Mouse (Mus musculus) cerebellum, postnatal 4 days (tissue): ENCODE results near the gene Sept14.
"Not testable (repeated sequence)": the region's sequence is repeated elsewhere in the genome, so short reads cannot be mapped to it uniquely, and the experiment has no call there.

Source experiments
- DNase-seq, 2 experiments: peaks; one replicate each; pipeline ENCODE4 v3.0.0; 2022; ENCODE audit warnings: low spot score in 2 of 2, mixed read lengths in 1 of 2

Gene Sept14

DNA sequence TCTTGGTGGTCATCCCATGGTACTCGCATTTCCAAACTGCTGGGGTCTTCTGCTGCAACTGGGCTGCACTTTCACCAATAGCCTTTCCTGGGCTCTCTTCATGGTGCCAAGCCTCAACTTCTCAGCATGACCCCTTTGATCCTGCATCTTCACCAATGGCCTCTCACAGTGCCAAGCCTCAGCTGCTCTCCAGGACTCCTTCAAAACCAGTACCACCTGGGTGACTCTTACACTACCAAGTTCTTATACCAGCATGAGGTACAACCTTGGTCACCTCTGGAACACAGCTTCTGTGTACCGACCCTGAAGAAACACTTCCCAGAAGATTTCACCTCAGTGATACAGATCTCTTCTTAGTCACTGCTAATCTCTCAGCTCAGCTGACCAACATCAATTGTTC lies at the start of gene Sept14:
Sept14 (minus strand) TSS at position 101 of the 400 bp plus-strand sequence.
- no peak for DNase-seq

DNA sequence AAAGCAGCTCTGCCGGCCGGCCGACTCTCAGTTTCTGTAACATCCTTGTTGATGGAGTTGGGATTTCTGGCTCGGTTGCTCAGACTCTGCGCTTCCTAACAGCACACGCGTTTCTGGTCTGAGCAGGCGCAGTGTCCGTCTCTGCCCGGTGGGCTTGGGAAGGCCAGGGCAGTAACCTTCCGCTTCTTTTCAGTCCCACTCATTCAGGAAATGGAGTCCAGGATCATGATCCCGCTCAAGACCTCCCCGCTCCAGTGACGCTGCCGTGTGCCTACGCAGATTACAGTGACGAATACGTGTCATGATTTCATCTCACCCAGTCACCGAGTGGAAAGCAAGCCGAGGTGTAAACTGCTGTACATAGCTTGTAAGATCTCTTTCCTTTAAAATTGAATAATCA lies 48.6 kb upstream of the Sept14 start:
- no peak for DNase-seq

DNA sequence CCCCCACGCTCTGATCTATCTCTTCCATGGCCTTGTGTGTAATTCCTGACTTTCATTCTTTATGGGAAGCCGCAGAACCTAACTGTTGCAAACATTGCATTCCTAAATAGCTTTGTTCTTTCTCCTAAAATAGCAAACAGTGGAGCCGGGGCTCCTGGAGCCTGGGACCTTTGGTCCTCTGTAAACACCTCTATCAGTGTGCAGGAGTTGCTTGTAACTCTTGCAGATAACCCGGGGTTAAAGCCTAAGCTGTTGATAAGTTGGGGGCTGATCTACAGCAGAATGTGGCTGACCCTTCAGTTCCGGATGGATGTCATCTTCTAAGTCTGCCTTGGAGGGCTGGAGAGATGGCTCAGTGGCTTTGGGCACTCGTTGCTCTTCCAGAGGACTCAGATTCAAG lies 35.7 kb upstream of the Sept14 start:
- DNase-seq = no peak

- no peak for DNase-seq
These were observed 34.7 kb upstream of the Sept14 start for GRCm38 (mm10) chr5:129742903-129743488.

DNA sequence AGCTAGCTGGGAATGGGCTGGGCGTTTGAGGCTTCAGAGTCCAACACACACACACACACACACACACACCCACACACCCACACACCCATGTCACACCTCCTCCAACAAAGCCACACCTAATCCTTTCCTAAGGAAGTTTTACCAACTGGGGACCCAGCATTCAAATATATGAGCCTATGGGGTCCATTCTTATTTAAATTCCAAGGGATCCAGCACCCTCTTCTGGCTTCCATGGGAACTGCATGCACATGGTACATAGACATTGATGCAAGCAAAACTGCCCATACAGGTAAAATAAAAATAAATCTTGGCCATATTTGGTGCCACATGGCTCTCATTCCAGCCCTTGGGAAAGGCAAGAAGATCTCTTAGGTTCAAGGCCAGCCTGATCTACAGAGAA lies 32.7 kb upstream of the Sept14 start:
- peak in 1 of 2 experiments; percentile 28 for DNase-seq

DNA sequence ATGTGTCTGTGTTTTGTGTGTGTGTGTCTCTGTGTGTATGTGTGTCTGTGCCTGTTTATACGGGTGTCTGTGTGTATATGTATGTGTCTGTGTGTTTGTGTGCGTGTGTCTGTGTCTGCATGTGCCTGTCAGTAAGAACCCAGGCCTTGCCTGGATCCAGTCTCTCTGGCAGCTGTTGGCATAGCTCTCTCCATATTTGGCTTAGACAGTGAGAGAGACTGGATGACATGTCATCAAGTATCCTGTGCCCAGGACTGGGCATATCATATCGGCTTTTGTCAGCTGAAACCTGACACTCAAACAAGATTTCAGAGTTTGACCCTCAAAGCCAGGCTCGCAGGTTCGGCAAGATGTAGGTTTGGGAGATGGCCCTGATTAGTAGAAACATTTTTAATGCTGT lies 22.7 kb upstream of the Sept14 start:
- no peak for DNase-seq

DNA sequence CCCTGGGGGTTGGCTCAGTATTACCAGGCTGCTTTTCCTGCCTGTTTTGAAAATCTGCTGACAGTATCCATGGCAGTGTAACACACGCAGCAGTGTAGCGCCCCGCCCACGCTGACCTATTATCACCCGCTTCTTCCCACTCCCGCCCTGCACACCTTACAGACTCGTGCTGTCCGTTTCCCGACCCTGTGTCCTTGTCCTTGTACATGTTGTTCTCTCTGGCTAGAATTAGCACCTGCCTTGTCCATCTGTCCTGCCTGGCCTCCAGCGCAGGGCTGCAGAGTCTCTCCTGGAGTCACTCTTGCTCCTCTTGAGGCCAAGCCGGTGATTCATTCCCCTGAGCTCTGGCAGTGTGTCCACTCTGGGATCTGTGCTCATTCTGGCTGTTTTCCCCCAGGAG lies 22.0 kb upstream of the Sept14 start:
- DNase-seq = no peak

GRCm38 (mm10) chr5:129729286-129729685 lies 21.0 kb upstream of the Sept14 start:
- no peak for DNase-seq

DNA sequence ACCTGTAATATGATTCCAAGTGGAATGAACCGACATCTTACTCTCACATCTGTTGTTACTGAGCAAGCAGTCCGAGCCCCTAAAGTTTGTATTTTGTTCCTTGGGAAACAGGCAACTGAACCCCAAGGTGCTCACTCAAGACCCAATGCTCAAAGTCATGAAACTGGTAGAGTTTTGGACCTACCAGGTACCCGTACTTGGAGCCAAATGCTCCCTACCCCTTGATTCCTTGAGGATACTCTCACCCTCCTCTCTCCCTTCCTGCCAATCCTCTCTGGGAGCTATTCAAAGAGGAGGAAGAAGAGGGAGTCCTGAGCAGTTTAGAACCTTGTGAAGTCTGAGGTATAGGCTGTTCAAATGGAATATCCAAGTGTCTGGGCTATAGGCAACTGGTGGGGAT lies 18.5 kb upstream of the Sept14 start:
- DNase-seq = no peak

DNA sequence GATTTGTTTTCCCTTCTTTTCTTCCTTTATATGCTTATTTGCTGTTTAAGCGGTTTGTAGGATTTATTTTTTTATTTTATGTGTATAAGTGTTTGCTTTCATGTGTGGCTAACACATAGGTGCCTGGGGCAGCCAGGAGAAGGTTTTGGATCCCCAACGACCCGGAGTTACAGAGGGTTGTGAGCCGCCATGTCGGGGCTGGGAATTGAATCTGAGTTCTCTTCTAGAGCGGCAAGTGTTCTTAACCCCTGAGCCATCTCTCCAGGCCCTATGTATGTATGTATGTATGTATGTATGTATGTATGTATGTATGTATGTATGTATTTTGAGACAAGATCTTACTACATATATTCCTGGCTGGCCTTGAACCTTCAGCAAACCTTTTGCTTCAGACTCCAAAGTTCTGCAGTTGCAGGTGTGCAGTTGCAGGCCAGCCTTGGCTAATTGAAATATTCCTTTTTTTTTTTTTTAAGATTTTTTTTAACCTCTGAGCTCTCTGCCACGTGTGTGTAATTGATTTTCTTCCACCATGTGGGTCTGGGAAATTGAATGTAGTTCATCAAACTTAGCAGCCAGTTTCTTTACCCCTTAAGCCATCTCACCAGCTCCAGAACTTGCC lies 17.6 kb upstream of the Sept14 start:
- DNase-seq = no peak

DNA sequence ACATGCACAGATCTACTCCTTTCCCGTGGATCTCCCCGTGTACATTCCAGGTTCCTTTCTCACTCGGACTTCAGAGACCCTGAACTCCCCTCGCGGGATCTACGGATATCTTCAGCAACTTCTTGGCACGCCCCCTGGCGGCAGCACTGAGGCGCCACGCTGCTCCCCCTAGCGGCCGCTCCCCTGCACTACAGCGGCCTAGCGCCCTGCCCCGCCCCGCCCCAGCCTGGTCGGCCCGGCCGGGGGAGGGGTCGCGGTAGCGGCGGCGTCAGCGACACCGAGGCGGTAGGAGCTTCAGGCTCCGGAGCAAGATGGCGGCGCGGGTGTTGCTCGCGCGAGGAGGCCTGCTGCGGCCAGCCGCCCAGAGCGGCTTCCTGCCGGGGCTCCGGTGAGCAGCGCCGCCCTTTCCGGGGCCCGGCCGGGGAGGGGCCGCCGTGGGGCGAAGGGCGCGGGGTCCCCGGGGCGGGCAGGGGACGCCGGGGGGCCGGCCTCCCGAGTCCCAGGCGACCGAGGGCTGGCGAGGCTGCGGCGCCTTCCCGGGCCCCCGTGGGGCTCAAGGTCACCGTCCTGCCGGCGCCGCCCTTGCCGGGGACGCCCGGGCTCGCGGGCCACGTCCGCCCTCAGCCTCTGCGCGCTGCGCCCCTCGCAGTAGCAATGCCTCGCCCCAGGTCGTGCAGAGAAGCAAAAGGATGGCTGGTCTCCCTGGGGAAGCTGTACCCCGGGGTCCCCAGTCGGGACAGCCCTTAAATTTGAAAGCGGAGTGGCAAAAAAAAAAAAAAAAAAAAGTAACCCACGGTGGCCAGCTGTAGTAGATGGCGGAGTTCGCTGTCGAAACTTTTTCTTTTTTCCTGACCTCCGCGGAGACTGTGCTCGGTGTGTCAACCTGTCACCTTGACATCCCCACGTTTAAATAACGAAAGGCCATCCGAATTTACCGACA lies 16.8 kb upstream of the Sept14 start, which contains the start of gene Nipsnap2:
Nipsnap2 (plus strand) TSS at position 230 of the 940 bp plus-strand sequence.
- DNase-seq = peak; percentile 97 to 99

DNA sequence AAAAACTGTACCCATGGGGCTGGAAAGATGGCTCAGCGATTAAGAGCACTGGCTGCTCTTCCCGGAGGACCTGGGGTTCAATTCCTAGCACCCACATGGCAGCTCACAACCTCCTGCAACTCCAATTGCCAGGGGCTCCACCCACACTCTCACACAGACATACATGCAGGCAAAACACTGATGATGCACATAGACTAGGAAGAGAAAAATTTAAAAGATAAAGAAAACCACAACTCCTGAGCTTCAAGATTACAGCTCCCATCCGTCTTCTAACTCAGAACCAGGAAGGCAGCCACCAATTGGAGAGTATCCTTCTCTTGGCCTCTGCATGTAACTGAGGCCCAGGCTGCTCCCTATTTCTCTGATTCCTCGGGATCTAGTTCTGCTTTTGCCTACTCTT lies 16.0 kb upstream of the Sept14 start:
- no peak for DNase-seq

GRCm38 (mm10) chr5:129720176-129720575 lies 11.9 kb upstream of the Sept14 start:
- no peak for DNase-seq

GRCm38 (mm10) chr5:129717016-129717415 lies 8.7 kb upstream of the Sept14 start:
- DNase-seq = no peak

GRCm38 (mm10) chr5:129715326-129715861 lies 7.1 kb upstream of the Sept14 start, which contains the start of gene Mrps17:
TSS of gene Mrps17 (plus strand) at chr5:129715497.
- peak; percentile 78 to 90 for DNase-seq

GRCm38 (mm10) chr5:129703368-129703767 lies 4.9 kb downstream of the Sept14 start:
- DNase-seq = no peak

DNA sequence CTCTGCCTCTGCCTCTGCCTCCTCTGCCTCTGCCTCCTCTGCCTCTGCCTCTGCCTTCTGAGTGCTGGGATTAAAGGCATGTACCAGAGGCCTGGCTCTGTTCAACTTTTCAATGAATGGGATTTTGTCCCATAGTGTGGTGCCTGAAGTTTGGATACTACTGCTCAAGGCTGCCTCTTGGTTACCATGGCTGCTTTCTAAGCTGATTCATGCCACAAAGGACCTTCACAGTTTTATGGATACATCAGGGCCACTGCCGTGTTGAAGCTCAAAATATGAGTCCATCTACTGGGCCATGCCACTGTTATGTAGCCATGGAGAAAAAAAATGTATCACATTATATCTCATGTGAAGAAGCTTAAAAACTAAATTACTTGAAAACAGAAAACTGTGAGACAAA lies 6.6 kb downstream of the Sept14 start:
- no peak for DNase-seq

DNA sequence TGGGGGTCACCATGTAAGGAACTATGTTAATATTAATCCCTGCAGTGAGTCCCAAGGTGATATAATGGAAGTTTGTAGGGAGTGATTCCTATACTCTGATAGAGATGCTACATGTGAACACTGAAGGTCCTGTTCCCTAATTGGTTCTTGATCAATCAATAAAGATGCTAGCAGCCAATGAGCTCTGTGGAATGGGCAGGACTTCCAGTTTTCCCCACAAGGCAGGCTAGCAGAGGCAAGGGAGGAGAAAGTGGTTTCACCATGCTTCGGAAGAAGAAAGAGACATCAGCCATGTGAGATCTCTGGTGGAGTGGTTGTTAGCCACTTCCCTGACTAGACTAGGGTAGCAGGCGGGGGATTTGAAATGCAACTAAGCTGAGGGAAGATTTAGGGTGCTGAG lies 7.8 kb downstream of the Sept14 start:
- no peak for DNase-seq

GRCm38 (mm10) chr5:129690528-129690927 lies 17.8 kb downstream of the Sept14 start:
- DNase-seq = no peak

- no peak for DNase-seq
These were observed 20.7 kb downstream of the Sept14 start for GRCm38 (mm10) chr5:129687621-129688020.

GRCm38 (mm10) chr5:129685141-129685540 lies 23.2 kb downstream of the Sept14 start:
- DNase-seq = not testable (repeated sequence)

GRCm38 (mm10) chr5:129670036-129670458 lies 38.3 kb downstream of the Sept14 start, which contains the start of gene Zfp11:
TSS of gene Zfp11 (minus strand) at chr5:129670099.
- peak; percentile 77 to 88 for DNase-seq
